Mouse (Mus musculus) intestine, embryonic 15.5 days (tissue): ENCODE data around the gene Pik3r4. TPM values are rescaled to one million over a fixed set of nuclear protein-coding genes. Genes with fewer than 3 reads are reported as not detected.
A peak's percentile ranks its signal among the peaks of the same experiment; 100 is the strongest.

ENCODE experiments used
- ATAC-seq: fragments of 200-750 bp; cut with Nextera tagmentation; 2 replicates; pipeline ENCODE4 v1.8.0; 2017; ENCODE audit warnings: moderate TSS enrichment, moderate library complexity
- H3K27ac ChIP-seq: fragments of 300-500 bp; sonication (generic); 2 replicates; pipeline ENCODE4 v1.5.1; 2015; ENCODE audit warnings: mild to moderate bottlenecking, inconsistent platforms
- H3K27me3 ChIP-seq: fragments of 300-500 bp; sonication (generic); replicated peaks from 2 replicates; pipeline ENCODE4 v1.6.1; 2015; ENCODE audit warnings: inconsistent platforms
- H3K36me3 ChIP-seq: fragments of 300-500 bp; sonication (generic); 2 replicates; pipeline ENCODE4 v1.6.1; 2015; ENCODE audit warnings: inconsistent platforms
- H3K4me1 ChIP-seq: fragments of 300-500 bp; sonication (generic); replicated peaks from 2 replicates; pipeline ENCODE4 v1.6.1; 2015; ENCODE audit warnings: inconsistent platforms
- H3K4me2 ChIP-seq: fragments of 300-500 bp; sonication (generic); replicated peaks from 2 replicates; pipeline ENCODE4 v1.6.1; 2015; ENCODE audit warnings: mild to moderate bottlenecking, inconsistent platforms
- H3K4me3 ChIP-seq: fragments of 300-500 bp; sonication (generic); replicated peaks from 2 replicates; pipeline ENCODE4 v1.5.1; 2015; ENCODE audit warnings: inconsistent platforms
- H3K9ac ChIP-seq: fragments of 300-500 bp; sonication (generic); 2 replicates; pipeline ENCODE4 v1.6.1; 2015; ENCODE audit warnings: inconsistent platforms
- H3K9me3 ChIP-seq: fragments of 300-500 bp; sonication (generic); 2 replicates; pipeline ENCODE4 v1.6.1; 2016; ENCODE audit warnings: inconsistent platforms
- WGBS: fragments of 180-500 bp; shearing (Covaris S2); methylation state at CpG from one replicate; pipeline ENCODE4 v1.1.7; 2015; 5-methylcytosine and 5-hydroxymethylcytosine counted together
- polyA plus RNA-seq: library from polyadenylated mRNA; unstranded; fragments of >200 nt; fragmentation: Nextera tagmentation; extraction: Ambion mirVana; gene quantifications from 2 replicates; pipeline ENCODE4 v1.2.1, GENCODE M21; 2015

The Pik3r4 gene
- polyA plus RNA-seq, 1 experiment from 2014 or later = 16.4 TPM

DNA sequence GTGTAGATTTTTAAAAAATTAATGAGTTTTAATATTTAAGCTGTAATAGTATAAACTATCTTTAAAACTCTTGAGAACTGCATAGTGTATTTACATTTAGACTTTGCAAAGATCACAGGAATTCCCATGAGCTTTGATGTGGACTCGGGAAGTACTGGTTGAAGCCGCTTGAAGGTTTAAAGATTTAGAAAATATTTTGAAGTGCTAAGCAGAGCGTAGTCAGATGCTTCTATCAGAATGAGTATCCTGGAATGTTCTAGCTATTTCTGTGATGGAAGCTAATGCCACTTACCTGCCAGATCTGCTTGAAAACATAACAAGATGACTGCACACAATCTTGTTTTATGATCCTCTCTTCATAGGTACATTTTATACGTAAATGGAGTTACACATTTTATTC, 28.1 kb downstream of the Pik3r4 start:
- ATAC-seq = no peak
- H3K4me2 ChIP-seq = no peak overlapping the region
- H3K9me3 ChIP-seq = no peaks in the 10 kb centered on the region
- 73% methylated on average over 4 of the region's 4 CpGs for WGBS
- H3K27me3 ChIP-seq = no peaks in the 10 kb centered on the region
- no peak overlapping the region for H3K9ac ChIP-seq
- no peaks in the 10 kb centered on the region for H3K4me1 ChIP-seq
- peaks cover 23% of the 10 kb centered on the region for H3K36me3 ChIP-seq
- no peak overlapping the region for H3K4me3 ChIP-seq
- no peak overlapping the region for H3K27ac ChIP-seq

DNA sequence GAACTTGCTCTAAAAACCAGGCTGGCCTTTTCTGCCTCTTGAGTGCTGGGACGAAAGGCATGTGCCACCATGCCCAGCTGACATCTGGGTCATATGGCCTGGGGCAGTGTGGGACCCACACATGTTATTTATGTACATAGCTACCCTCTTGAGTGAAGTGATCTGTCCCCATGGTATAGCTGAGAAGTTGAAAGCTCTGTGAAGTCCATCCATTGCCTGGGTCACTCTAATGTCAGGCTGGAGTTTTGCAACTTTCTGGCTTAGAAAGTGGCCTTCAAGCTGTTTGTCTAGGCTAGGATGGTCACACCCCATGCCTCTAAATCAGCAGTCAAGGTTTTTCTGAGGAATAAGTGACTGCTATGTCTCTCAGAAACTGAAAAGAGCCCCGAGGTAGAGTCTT, 29.3 kb downstream of the Pik3r4 start:
- WGBS = 89% methylated on average over 2 of the region's 2 CpGs
- no peak overlapping the region for H3K4me2 ChIP-seq
- no peak overlapping the region for H3K9ac ChIP-seq
- ATAC-seq = no peak
- H3K4me1 ChIP-seq = no peaks in the 10 kb centered on the region
- H3K27ac ChIP-seq = no peak overlapping the region
- H3K36me3 ChIP-seq = peaks cover 20% of the 10 kb centered on the region
- no peaks in the 10 kb centered on the region for H3K27me3 ChIP-seq
- H3K4me3 ChIP-seq = no peak overlapping the region
- H3K9me3 ChIP-seq = no peaks in the 10 kb centered on the region

DNA sequence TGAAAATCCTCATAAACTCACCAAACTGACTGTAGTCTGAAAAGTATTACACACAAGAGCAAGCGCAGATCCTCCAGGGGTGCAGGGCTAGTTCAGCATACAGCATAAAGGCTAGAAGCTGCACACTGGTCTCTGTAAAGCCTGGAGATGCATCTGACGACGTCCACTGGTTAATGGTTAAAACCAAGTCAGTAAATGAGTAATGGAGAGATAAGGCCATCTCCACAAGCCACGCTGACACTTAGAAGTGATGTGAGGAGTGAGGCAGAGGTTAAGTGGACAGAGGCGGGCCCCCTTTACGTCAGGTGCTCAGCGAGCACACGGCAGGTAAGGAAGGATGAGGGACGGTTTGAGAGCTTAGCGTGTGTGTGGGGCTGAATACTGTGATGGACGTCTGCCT, 33.2 kb downstream of the Pik3r4 start:
- 0 out of 2 replicates have a peak overlapping the region, but pooled peaks have one; percentile 11 for H3K4me2 ChIP-seq
- peaks cover 23% of the 10 kb centered on the region for H3K36me3 ChIP-seq
- H3K9ac ChIP-seq = no peak overlapping the region
- no peaks in the 10 kb centered on the region for H3K4me1 ChIP-seq
- H3K9me3 ChIP-seq = no peaks in the 10 kb centered on the region
- H3K27me3 ChIP-seq = no peaks in the 10 kb centered on the region
- H3K4me3 ChIP-seq = no peak overlapping the region
- H3K27ac ChIP-seq = no peak overlapping the region
- ATAC-seq = peak; percentile 88
- 53% methylated on average over 11 of the region's 11 CpGs for WGBS

DNA sequence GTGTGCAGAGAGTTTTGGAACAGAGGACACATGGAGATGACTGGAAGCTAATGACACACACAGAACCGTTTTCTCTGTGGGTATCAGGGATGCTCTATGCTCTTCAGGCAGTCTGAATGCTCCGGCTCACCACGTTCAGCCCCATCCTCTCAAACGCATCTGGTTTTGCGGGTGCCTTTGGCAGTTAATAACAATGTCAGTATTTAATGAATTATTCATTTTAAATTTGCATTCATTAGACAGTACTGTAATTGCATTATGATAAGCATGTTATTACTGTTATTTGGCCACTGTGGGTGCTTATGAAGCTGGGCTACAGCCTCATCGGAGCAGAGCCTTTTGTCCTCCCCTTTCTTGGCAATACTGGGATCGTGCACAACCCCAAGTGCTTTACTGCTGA, 38.6 kb downstream of the Pik3r4 start:
- 92% methylated on average over 7 of the region's 7 CpGs for WGBS
- H3K36me3 ChIP-seq = peaks cover 17% of the 10 kb centered on the region

DNA sequence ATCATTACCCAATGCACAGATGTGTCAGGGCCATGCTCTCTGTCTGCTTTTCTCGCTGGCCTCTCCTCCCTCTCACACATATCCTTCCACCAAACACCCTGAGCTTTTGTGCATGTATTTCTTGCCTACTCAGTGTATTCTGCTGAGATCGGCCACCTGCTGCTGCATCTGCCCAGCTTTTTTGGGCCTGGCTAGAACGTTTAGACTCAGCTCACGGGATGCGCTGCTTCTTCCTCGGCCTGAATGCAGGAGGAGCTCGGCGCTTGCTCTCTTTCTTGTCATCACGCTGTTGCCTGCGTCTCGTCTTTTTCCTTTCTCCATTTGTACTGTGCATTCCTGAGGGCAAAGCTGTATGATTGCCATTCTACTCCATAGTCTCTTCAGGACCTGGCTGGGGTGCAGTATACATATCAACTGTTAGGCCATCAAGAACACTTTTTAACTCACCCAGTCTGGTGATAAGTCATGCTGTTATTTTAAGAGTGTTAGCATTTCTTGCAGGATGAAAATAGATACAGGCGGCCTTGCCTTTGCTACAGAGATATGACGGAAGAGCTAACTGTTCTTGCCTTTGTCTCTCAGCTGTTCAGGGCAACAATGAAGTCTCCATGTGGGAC, 41.9 kb downstream of the Pik3r4 start:
- Histone ChIP-seq H3K27me3 (no peaks in the 10 kb centered on the region), H3K4me3 (no peak overlapping the region), H3K27ac (no peak overlapping the region), H3K4me2 (no peak overlapping the region), H3K9ac (no peak overlapping the region), H3K4me1 (no peaks in the 10 kb centered on the region), H3K36me3 (peaks cover 10% of the 10 kb centered on the region), H3K9me3 (no peaks in the 10 kb centered on the region)
- WGBS = 88% methylated on average over 13 of the region's 13 CpGs
- no peak for ATAC-seq

More for the DNA sequence above, 38.6 kb downstream of the Pik3r4 start:
- Histone ChIP-seq H3K9me3 (no peaks in the 10 kb centered on the region), H3K4me3 (no peak overlapping the region), H3K27me3 (no peaks in the 10 kb centered on the region), H3K27ac (no peak overlapping the region), H3K4me1 (no peaks in the 10 kb centered on the region), H3K4me2 (no peak overlapping the region), H3K9ac (no peak overlapping the region)
- no peak for ATAC-seq

DNA sequence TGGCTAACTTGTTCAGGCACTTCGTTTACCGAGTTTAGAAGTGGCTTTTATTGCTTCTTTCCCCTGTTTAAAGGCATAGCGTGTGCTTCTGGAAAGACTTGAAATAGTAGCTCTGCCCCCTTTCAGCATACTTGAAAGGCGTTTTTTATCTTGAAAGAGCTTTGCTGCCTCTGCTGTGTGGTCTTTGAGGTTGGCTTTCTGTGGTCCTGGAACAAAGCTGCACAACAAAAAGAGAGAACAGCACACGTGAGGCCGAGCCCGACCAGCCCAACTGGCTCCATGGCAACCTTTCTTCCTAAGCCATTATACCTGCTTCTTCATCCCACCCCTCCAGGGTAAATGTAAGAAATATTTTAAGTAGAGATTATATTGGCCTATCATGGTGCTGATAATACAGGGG, 46.7 kb downstream of the Pik3r4 start:
- Histone ChIP-seq H3K4me2 (no peak overlapping the region), H3K36me3 (peaks cover 10% of the 10 kb centered on the region), H3K27ac (no peak overlapping the region), H3K4me1 (no peaks in the 10 kb centered on the region; the same call in 1 of the 2 replicates), H3K9ac (no peak overlapping the region), H3K9me3 (no peaks in the 10 kb centered on the region), H3K27me3 (no peaks in the 10 kb centered on the region), H3K4me3 (no peak overlapping the region)
- no peak for ATAC-seq
- WGBS = 71% methylated on average over 7 of the region's 7 CpGs

DNA sequence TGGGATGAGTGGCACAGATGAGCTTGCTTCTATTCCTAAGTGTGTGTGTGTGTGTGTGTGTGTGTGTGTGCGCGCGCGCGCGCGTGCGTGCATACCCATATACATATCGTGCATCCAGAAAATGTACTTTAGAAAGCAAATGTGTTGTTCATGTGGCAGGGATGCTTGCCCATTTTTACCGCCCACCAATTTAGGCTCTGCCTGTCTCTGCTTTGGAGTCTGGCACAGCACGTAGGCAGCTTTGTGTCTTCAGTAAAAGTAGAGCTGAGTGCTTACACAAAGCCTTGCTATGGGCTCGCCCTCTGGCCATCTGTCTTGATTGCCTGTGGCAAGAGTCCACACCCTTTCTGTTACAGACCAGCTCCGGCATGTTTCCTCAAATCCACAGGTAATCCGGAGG, 49.7 kb downstream of the Pik3r4 start:
- no peak overlapping the region for H3K9ac ChIP-seq
- H3K4me2 ChIP-seq = no peak overlapping the region
- peaks cover 3% of the 10 kb centered on the region for H3K36me3 ChIP-seq
- no peak for ATAC-seq
- H3K27me3 ChIP-seq = no peaks in the 10 kb centered on the region
- H3K4me3 ChIP-seq = no peak overlapping the region
- no peak overlapping the region for H3K27ac ChIP-seq
- H3K4me1 ChIP-seq = peaks cover under 1% of the 10 kb centered on the region; the same call in 1 of the 2 replicates
- WGBS = 90% methylated on average over 14 of the region's 14 CpGs
- no peaks in the 10 kb centered on the region for H3K9me3 ChIP-seq

DNA sequence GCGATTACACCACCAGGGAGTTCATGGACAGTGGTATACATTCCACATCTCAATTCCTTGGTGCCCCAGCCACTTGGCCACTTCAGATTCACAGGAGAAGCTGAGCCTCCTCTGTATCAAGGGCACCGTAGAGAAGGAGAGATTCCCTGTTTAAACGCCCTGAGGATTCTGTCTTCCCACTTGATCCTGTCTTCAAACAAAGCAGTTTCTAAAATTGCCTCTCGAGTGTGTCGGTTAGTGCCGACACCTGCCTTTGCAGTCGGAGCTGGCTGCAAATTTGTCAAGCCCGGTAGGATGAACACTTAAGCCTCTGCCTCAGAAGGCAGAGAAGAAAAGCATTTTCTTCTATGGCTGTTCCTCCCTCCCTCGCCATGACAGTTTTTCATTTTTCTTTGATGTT, 50.3 kb downstream of the Pik3r4 start:
- H3K36me3 ChIP-seq = peaks cover 3% of the 10 kb centered on the region
- ATAC-seq = no peak
- no peak overlapping the region for H3K4me2 ChIP-seq
- no peaks in the 10 kb centered on the region for H3K27me3 ChIP-seq
- no peak overlapping the region for H3K9ac ChIP-seq
- H3K4me1 ChIP-seq = peaks cover 5% of the 10 kb centered on the region; the same call in 1 of the 2 replicates
- no peak overlapping the region for H3K4me3 ChIP-seq
- WGBS = 91% methylated on average over 9 of the region's 9 CpGs
- H3K9me3 ChIP-seq = no peaks in the 10 kb centered on the region
- H3K27ac ChIP-seq = no peak overlapping the region

DNA sequence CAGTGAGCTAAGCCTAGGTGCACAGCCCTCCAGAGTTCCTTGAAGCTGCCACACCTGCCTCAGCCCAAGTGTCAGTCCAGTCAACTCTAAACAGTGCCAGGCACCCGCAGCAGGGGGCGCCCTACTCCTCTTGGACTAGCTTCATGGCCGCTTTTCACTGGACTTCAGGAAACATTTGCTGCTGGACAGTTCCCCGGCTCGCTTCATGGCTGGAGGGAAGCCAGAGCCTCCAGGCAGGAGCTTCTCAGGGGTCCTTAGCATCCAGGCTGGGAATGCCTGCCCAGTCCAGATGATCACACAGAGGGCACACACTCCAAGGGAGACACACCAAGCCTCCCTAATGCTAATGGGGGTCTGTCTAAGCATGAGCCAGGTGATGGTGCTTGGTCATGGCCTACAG, 51.1 kb downstream of the Pik3r4 start:
- H3K4me3 ChIP-seq = no peak overlapping the region
- H3K27ac ChIP-seq = no peak overlapping the region
- H3K9me3 ChIP-seq = no peaks in the 10 kb centered on the region
- H3K4me1 ChIP-seq = peaks cover 12% of the 10 kb centered on the region; the same call in 1 of the 2 replicates
- ATAC-seq = peak; percentile 47; the same call in 1 of the 2 replicates
- WGBS = 2% methylated on average over 5 of the region's 5 CpGs
- H3K4me2 ChIP-seq = no peak overlapping the region
- H3K9ac ChIP-seq = no peak overlapping the region
- no peaks in the 10 kb centered on the region for H3K27me3 ChIP-seq
- peaks cover under 1% of the 10 kb centered on the region; the same call in 1 of the 2 replicates for H3K36me3 ChIP-seq

DNA sequence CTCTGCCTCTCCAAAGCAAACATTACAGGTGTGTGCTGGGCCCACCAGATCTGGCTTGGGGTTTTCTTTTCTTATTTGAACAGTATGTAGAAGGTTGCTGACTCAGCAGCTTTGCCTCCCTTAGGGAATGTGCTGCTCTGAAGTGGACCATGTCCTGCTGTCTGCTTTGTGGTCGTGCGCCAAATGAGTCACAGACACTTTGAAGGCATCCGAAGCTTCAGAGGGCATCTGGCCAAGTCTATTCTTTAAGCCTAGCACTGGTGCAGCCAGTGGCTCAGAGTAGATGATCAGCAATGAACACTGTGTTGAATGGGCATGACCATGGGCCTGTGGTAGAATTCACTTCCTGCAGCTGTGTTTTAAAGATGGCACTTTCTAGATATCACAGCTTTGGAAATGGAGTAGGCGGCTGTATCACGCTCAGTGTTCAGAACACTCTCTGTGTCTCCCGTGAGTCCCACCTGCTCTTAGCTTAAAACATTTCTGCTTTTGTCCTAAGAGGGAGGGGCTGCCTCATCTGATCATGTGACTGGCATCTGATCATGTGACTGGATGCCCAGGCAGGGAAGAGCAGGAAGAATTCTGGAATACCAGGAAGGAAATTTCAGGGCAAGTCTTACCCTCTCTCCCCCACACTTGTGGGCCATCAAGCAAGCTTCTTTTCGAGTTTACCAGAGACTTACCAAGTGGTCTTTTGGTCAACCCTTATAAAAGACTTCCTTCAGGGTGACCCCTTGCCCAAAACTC, 54.2 kb downstream of the Pik3r4 start:
- no peak for ATAC-seq
- H3K4me2 ChIP-seq = no peak overlapping the region
- no peak overlapping the region for H3K4me3 ChIP-seq
- no peak overlapping the region for H3K9ac ChIP-seq
- no peaks in the 10 kb centered on the region for H3K36me3 ChIP-seq
- 75% methylated on average over 7 of the region's 7 CpGs for WGBS
- no peaks in the 10 kb centered on the region; the same call in 1 of the 2 replicates for H3K27me3 ChIP-seq
- H3K4me1 ChIP-seq = peaks cover 12% of the 10 kb centered on the region; the same call in 1 of the 2 replicates
- no peak overlapping the region for H3K27ac ChIP-seq
- H3K9me3 ChIP-seq = no peaks in the 10 kb centered on the region

DNA sequence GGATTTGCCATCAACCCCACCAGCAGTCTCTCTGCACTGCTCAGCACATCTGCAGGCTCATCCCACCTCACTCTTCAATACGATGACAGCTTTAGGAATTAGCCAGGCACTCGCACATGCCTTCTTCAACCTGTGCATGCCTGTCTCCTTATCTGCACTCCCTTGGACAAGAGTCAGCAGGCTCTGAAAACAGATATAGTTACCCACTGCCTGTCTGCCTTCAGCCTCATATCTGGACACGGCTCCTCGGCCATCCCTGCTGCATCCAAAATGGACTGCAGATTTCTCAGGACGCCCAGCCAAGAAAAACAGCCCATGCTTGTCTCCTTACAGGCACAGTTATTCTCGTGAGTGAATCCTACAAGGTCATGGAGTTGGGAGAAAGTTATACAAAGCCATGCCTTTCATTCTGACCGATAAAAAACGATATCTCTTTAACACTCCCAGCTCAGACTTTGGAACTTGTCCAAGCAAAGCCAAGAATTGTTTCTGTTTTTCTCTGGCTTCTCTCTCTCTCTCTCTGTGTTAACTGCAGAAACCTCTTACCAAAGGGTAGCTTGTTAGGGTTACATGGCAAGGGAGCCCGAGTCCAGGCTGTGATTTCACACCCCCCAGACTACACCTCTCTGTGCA, 55.1 kb downstream of the Pik3r4 start:
- Histone ChIP-seq H3K36me3 (no peaks in the 10 kb centered on the region), H3K9me3 (no peaks in the 10 kb centered on the region), H3K4me3 (no peak overlapping the region), H3K4me1 (peaks cover 12% of the 10 kb centered on the region; the same call in 1 of the 2 replicates), H3K27ac (no peak overlapping the region), H3K9ac (no peak overlapping the region), H3K4me2 (no peak overlapping the region), H3K27me3 (no peaks in the 10 kb centered on the region; the same call in 1 of the 2 replicates)
- ATAC-seq = peak; percentile 62
- WGBS = 33% methylated on average over 9 of the region's 9 CpGs

DNA sequence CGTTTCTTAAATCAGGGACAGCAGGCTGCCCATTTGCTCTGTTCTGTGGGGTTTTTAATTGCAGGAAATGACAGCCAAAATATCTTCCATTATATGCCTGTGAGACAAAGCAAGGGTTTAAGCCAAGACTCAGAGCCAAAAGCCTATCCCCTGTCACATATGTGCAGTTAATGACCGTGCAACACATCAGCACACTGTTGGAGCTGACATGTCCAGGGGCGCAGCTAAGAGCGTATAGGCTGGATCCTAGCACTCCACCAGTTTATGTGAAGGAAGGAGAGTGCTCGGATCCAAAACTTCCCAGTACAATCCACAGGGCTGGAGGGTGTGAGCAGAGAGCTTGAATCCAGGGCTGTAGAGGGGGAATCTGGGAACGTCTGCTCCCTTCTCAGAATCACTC, 57.9 kb downstream of the Pik3r4 start:
- H3K4me2 ChIP-seq = no peak overlapping the region
- H3K27ac ChIP-seq = no peak overlapping the region
- WGBS = 81% methylated on average over 6 of the region's 6 CpGs
- no peaks in the 10 kb centered on the region for H3K36me3 ChIP-seq
- no peak overlapping the region for H3K9ac ChIP-seq
- no peak for ATAC-seq
- no peak overlapping the region for H3K4me3 ChIP-seq
- H3K9me3 ChIP-seq = no peaks in the 10 kb centered on the region
- no peaks in the 10 kb centered on the region; the same call in 1 of the 2 replicates for H3K27me3 ChIP-seq
- H3K4me1 ChIP-seq = 0 out of 2 replicates have a peak, but pooled peaks cover 12% of the 10 kb centered on the region
